Mouse (Mus musculus) neural tube, embryonic 11.5 days (tissue): ENCODE results near the gene Tstd3. TPM values are rescaled to one million over a fixed set of nuclear protein-coding genes. Genes with fewer than 3 reads are reported as not detected.
"Not testable (repeated sequence)": the region's sequence is repeated elsewhere in the genome, so short reads cannot be mapped to it uniquely, and the experiment has no call there.

Source experiments
- ATAC-seq: fragments of 200-750 bp; cut with Nextera tagmentation; 2 replicates; pipeline ENCODE4 v1.8.0; 2017; ENCODE audit warnings: moderate number of reproducible peaks, mild to moderate bottlenecking, moderate TSS enrichment, moderate library complexity; ENCODE audit not compliant: insufficient read depth, low FRiP score, low TSS enrichment
- DNase-seq: peaks from one replicate; pipeline ENCODE4 v3.0.0-alpha.2; 2015; ENCODE audit warnings: low spot score
- H3K27ac ChIP-seq: fragments of 300-500 bp; sonication (generic); 2 replicates; pipeline ENCODE4 v1.5.1; 2014; ENCODE audit warnings: low read depth, mild to moderate bottlenecking, low read length
- H3K27me3 ChIP-seq: fragments of 300-500 bp; sonication (generic); 2 replicates; pipeline ENCODE4 v1.6.1; 2014; ENCODE audit warnings: mild to moderate bottlenecking, low read length, mixed read lengths; ENCODE audit not compliant: control insufficient read depth, insufficient read depth
- H3K36me3 ChIP-seq: fragments of 300-500 bp; sonication (generic); 2 replicates; pipeline ENCODE4 v1.6.1; 2014; ENCODE audit warnings: mild to moderate bottlenecking, low read length, moderate library complexity, mixed read lengths; ENCODE audit not compliant: control insufficient read depth, insufficient read depth
- H3K4me1 ChIP-seq: fragments of 300-500 bp; sonication (generic); 2 replicates; pipeline ENCODE4 v1.6.1; 2014; ENCODE audit warnings: low read length, mixed read lengths; ENCODE audit not compliant: control insufficient read depth, insufficient read depth
- H3K4me2 ChIP-seq: fragments of 300-500 bp; sonication (generic); 2 replicates; pipeline ENCODE4 v1.6.1; 2014; ENCODE audit warnings: low read depth, mild to moderate bottlenecking, moderate library complexity
- H3K4me3 ChIP-seq: fragments of 300-500 bp; sonication (generic); 2 replicates; pipeline ENCODE4 v1.5.1; 2014; ENCODE audit warnings: low read depth, low read length
- H3K9ac ChIP-seq: fragments of 300-500 bp; sonication (generic); 2 replicates; pipeline ENCODE4 v1.6.1; 2014; ENCODE audit warnings: mild to moderate bottlenecking, low read length
- H3K9me3 ChIP-seq: fragments of 300-500 bp; sonication (generic); 2 replicates; pipeline ENCODE4 v1.6.1; 2016; ENCODE audit warnings: low read length; ENCODE audit not compliant: control insufficient read depth
- WGBS: fragments of 180-500 bp; shearing (Covaris S2); extraction: QIAGEN DNeasy Blood & Tissue Kit; methylation state at CpG from one replicate; pipeline ENCODE4 v1.1.7; 2014; 5-methylcytosine and 5-hydroxymethylcytosine counted together
- polyA plus RNA-seq: library from polyadenylated mRNA; unstranded; fragments of >200 nt; fragmentation: Nextera tagmentation; extraction: Ambion mirVana; gene quantifications from 2 replicates; pipeline ENCODE4 v1.2.1, GENCODE M21; 2014

Tstd3 gene
- polyA plus RNA-seq, 1 experiment from 2014 or later = 27.5 TPM

DNA sequence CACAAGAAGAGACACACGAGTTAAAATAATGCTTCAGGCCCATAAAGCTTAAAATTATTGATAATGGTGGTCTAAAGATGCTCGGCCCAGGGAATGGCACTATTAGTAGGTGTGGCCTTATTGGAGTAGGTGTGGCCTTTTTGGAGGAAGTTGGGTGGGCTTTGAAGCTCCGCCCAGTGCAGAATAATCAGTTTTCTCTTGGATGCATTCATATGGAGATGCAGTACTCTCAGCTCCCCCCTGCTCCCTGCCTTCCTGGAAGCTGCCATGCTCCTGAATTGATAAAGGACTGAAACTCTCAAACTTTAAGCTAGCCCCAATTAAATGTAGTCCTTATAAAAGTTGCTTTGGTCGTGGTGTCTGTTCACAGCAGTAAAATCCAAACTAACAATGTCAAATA, 3.2 kb downstream of the Tstd3 start:
- ATAC-seq = no peak
- Histone ChIP-seq H3K4me2 (no peak overlapping the region), H3K9me3 (no peaks in the 10 kb centered on the region)

DNA sequence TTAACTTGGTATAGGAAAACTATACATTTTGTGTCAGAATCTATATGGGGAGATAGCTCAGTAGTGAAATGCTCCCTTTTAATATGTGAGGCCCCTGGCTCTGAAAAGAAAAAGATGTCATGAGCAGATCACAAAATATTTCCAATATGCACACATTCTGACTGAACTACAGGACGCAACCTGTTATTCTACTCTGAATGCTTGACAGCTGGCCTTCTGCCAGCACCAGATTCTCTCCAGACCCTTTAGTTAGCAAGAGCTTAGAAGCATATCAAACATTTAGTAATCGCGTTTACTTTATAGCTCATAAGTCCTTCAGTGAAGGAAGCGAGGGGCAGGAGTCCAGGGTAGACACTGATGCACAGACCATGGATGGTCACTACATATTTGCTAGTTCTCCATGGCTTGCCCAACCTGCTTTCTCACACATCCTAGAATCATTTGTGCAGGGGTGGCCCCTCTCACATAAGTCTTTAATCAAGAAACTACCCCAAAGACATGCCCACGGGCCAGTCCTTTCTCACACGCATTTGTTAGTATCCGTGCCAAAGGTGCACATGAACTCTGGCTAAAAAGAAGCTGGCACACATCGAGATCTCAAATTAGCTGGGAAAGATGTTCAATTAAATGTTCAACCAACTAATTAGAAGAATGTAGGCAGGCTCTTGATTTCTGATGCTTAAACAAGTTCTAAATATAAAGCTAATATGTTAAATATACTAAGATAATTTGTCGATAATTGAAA, 5.4 kb downstream of the Tstd3 start:
- no peak overlapping the region for H3K9ac ChIP-seq
- no peak for ATAC-seq
- H3K4me1 ChIP-seq = no peaks in the 10 kb centered on the region; the same call in 1 of the 2 replicates
- 92% methylated on average over 9 of the region's 9 CpGs for WGBS
- no peak overlapping the region for H3K4me2 ChIP-seq
- H3K27ac ChIP-seq = no peak overlapping the region
- no peaks in the 10 kb centered on the region for H3K36me3 ChIP-seq
- H3K9me3 ChIP-seq = no peaks in the 10 kb centered on the region
- no peak for DNase-seq
- no peaks in the 10 kb centered on the region for H3K27me3 ChIP-seq
- H3K4me3 ChIP-seq = no peak overlapping the region

More for the DNA sequence above, 3.2 kb downstream of the Tstd3 start:
- Histone ChIP-seq H3K27ac (no peak overlapping the region), H3K4me1 (no peaks in the 10 kb centered on the region; the same call in 1 of the 2 replicates), H3K4me3 (no peak overlapping the region), H3K27me3 (no peaks in the 10 kb centered on the region), H3K9ac (no peak overlapping the region), H3K36me3 (no peaks in the 10 kb centered on the region)
- WGBS = 70% methylated on average over 4 of the region's 4 CpGs
- no peak for DNase-seq

DNA sequence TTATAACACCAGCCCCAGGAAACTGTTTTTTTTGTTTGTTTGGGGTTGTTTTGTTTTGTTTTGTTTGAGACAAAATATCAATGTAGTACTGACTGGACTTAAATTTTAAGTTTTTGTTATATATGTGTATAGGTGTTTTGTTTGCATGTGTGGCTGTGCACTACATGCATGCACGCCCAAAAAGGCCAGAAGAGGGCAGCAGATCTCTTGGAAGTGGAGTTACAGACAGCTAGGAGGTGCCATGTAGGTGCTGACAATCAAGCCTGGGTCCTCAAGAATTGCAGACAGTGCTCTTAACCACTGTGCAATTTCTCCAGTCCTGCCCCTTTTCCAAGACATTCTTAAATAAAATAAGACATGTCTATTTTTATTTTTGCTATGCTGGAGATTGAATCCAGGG, 8.2 kb downstream of the Tstd3 start:
- WGBS = 61% methylated on average over 1 of the region's 1 CpGs
- H3K4me3 ChIP-seq = no peak overlapping the region

DNA sequence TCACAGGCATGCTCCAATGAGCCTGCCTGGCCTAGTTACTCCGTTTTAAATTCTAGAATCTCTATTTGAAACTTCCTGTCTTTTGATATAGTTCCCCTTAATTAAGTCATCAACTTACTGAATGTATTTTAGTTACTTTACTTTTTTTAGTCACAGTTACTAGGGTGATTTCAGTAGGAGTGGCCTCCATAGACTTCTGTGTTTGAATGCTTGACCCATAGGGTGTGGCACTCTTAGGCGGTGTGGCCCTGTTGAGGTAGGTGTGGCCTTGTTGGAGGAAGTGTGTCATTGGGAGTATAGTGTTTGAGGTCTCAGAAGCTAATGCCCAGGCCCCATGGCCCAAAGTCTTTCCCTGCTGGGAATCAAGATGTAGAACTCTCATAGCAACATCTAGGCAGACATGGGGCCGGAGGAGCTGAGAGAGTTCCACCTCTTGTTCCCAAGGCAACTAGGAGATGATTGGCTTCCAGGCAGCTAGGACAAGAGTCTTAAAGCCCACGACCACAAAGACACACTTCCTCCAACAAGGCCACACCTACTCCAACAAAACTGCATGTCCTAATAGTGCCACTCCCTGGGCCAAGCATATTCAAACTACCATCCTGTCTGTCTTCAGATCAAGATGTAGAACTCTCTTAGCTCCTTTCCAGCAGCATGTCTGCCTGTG, 11.8 kb downstream of the Tstd3 start:
- no peaks in the 10 kb centered on the region for H3K27me3 ChIP-seq
- no peak overlapping the region for H3K27ac ChIP-seq
- 70% methylated on average over 4 of the region's 4 CpGs for WGBS
- no peaks in the 10 kb centered on the region for H3K4me1 ChIP-seq
- DNase-seq = no peak
- no peaks in the 10 kb centered on the region for H3K36me3 ChIP-seq
- H3K9me3 ChIP-seq = no peaks in the 10 kb centered on the region
- no peak for ATAC-seq
- H3K9ac ChIP-seq = no peak overlapping the region
- H3K4me3 ChIP-seq = no peak overlapping the region
- no peak overlapping the region for H3K4me2 ChIP-seq

More for the DNA sequence above, 8.2 kb downstream of the Tstd3 start:
- H3K4me1 ChIP-seq = no peaks in the 10 kb centered on the region
- H3K27ac ChIP-seq = no peak overlapping the region
- no peaks in the 10 kb centered on the region for H3K36me3 ChIP-seq
- no peak overlapping the region for H3K4me2 ChIP-seq
- ATAC-seq (no peak), DNase-seq (no peak)
- H3K27me3 ChIP-seq = no peaks in the 10 kb centered on the region
- H3K9ac ChIP-seq = no peak overlapping the region
- H3K9me3 ChIP-seq = no peaks in the 10 kb centered on the region

DNA sequence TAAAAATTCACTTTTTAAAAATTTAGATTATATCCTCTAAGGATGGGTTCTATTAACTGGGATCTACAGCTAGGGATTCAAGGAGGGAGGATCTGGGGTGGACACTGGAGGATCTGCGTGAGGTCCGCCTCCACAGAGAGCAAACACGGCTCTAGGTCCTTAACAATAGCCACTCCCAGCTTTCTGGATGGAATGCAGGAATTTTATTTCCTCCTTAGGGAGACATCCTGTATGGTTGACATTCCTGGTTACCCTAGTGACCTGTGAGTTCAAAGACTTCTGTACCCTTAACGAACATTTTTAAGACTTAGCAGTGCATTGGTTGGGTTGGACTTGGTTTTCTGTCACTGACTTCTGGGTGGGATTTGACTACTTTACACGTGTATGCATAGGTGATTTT, 21.3 kb downstream of the Tstd3 start:
- DNase-seq = no peak
- Histone ChIP-seq H3K4me3 (no peak overlapping the region), H3K9ac (no peak overlapping the region), H3K4me2 (no peak overlapping the region), H3K27ac (no peak overlapping the region), H3K36me3 (no peaks in the 10 kb centered on the region; the same call in 1 of the 2 replicates), H3K4me1 (no peaks in the 10 kb centered on the region), H3K27me3 (no peaks in the 10 kb centered on the region), H3K9me3 (no peaks in the 10 kb centered on the region)
- ATAC-seq = no peak
- 77% methylated on average over 5 of the region's 5 CpGs for WGBS

DNA sequence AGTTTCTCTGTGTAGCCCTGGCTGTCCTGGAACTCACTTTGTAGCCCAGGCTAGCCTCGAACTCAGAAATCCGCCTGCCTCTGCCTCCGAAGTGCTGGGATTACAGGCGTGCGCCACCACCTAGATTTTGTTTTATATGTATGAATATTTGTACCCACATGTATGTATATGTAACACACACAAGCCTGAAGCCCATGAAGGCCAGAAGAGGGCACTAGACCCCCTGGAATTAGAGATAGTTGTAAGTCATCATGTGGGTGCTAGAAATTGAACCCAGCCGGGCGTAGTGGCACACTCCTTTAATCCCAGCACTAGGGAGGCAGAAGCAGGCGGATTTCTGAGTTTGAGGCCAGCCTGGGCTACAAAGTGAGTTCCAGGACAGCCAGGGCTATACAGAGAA, 22.9 kb downstream of the Tstd3 start:
- H3K4me2 ChIP-seq, H3K27ac ChIP-seq, DNase-seq, H3K27me3 ChIP-seq, H3K9ac ChIP-seq, H3K4me3 ChIP-seq, ATAC-seq, H3K4me1 ChIP-seq, H3K36me3 ChIP-seq, H3K9me3 ChIP-seq: not testable (repeated sequence)
- 96% methylated on average over 8 of the region's 8 CpGs for WGBS

DNA sequence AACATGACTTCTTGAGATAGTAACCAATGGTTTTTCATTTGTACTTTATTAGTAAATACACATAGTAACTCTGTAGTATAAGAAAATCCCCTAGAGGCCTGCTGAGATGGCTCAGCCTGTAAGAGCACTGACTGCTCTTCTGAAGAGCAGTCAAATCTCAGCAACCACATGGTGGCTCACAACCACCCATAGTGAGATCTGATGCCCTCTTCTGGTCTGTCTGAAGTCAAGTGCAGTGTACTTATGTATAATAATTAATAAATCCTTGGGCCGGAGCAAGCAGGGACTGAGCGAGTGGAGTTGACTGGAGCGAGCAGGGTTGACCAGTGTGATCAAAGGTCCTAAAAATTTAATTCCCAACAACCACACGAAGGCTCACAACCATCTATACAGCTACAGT, 27.8 kb downstream of the Tstd3 start:
- no peaks in the 10 kb centered on the region for H3K36me3 ChIP-seq

DNA sequence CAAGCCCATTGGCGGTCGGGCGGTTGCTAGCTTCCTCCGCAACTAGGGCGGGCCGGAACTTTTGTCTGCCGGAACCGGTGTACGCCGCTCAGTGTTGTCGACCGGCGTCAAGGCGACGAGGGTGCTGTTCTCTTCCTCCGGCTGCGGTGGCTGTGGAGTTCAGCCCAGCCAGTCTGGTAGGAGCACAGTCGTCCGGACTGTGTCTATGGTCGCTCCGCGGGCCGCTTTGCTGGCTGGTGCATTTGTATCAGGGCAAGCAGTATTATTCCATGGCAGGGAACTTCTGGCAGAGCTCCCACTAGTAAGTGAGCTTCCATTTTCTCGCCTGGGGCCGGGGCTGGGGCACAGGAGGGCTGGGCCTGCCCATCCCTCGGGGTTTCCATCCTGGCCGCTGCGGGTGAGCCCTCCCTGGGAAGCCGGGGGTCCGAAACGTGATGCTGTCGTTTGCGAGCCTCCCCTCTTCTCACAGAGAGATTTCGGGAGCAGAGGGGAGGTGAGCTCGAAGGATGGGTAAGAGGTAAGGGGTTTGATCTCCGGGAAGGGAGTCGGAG, 39.3 kb downstream of the Tstd3 start, which contains the start of gene Ccnc:
Ccnc (plus strand) TSS at position 87 of the 551 bp plus-strand sequence.
- peak within 1 kb of the TSS; percentile 76 for H3K4me2 ChIP-seq
- H3K36me3 ChIP-seq = no peaks in the 10 kb centered on the region
- ATAC-seq (peak; percentile 96), DNase-seq (peak; percentile 94)
- H3K9me3 ChIP-seq = no peaks in the 10 kb centered on the region
- H3K9ac ChIP-seq = peak within 1 kb of the TSS; percentile 83
- H3K27me3 ChIP-seq = no peaks in the 10 kb centered on the region
- under 1% methylated on average over 37 of the region's 37 CpGs for WGBS
- H3K4me3 ChIP-seq = peak within 1 kb of the TSS; percentile 89
- H3K4me1 ChIP-seq = peaks cover 7% of the 10 kb centered on the region
- H3K27ac ChIP-seq = peak within 1 kb of the TSS; percentile 63

More for the DNA sequence above, 27.8 kb downstream of the Tstd3 start:
- no peaks in the 10 kb centered on the region for H3K9me3 ChIP-seq
- no peak overlapping the region for H3K27ac ChIP-seq
- H3K4me1 ChIP-seq = no peaks in the 10 kb centered on the region
- no peaks in the 10 kb centered on the region for H3K27me3 ChIP-seq
- H3K4me3 ChIP-seq = no peak overlapping the region
- no peak overlapping the region for H3K4me2 ChIP-seq
- WGBS = 98% methylated on average over 4 of the region's 4 CpGs
- no peak overlapping the region for H3K9ac ChIP-seq
- no peak for ATAC-seq
- no peak for DNase-seq
